Mouse (Mus musculus) layer of hippocampus, postnatal 36 days (tissue): ENCODE measurements around the gene Mettl7a2. TPM values are rescaled to one million over a fixed set of nuclear protein-coding genes. Genes with fewer than 3 reads are reported as not detected.
"Not testable (repeated sequence)": the region's sequence is repeated elsewhere in the genome, so short reads cannot be mapped to it uniquely, and the experiment has no call there.

Experiments
- DNase-seq, 2 experiments: peaks; one replicate each; pipeline ENCODE4 v3.0.0; 2022
- total RNA-seq, 2 experiments: library from RNA; stranded (reverse); gene quantifications; 2 replicates each; pipeline ENCODE4 v1.2.3; 2021

Gene Mettl7a2
- total RNA-seq = 1 to 10 TPM in 1 of 2 experiments, under 1 TPM in 1; 0.76 to 1.0 TPM

DNA sequence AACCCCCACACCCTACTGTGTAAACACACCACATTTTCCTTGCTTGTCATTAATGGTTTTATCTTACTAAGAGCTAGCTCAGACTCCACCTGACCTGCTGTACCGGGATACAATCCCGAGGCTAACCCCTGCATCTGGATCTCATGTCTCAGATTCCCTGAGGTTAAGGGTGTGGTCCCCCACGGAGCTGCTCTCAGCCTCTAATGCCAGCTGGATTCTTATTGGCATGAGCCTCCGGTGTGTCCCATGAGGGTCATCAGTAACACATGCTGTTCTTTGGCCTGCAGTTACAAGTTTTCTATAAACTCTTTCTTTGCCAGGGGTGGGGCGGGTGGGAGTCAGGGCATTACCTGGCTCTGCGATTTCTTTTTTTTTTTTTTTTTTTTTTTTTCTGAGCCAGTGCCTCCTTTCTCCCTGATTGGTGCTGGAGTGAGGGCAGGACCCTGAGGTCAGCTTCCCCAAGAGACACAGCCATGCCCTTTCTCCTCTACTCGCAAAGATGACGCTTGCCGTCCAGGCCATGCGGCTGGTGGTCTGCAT lies at the start of gene Mettl7a2, which contains the start of gene Methig1:
Gene Mettl7a2, plus strand, starts transcription at position 490 of the 540 bp plus-strand sequence.
Gene Methig1, plus strand, starts transcription at position 439 of the 540 bp plus-strand sequence.
- DNase-seq = no peak

DNA sequence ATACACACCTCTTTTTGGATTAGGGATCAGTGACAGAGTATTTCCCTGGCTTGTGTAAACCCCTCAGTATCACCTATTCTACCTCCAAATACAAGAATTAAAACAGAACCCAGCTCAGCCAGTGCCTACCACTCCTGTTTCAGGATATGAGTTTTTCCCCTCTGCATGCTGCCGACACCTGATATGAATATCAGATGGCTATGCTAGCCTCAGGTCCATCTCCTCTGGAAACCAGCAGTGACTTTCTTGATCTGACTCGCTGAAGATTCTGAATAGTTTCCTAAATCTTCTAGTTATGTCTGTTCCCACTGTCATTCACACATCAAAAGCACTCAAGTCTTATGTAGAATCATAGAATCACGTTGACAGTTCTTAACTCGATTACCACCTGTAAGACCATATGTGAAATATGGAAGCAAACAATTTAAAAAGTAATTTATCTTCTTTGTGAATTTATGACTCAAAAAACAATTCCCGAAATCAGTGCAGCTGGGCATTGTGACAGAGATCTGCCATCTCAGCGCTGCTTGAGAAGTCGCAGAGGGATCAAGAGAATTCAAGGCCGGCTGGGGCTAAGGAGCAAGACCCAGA lies 49.5 kb upstream of the Mettl7a2 start:
- DNase-seq = no peak

DNA sequence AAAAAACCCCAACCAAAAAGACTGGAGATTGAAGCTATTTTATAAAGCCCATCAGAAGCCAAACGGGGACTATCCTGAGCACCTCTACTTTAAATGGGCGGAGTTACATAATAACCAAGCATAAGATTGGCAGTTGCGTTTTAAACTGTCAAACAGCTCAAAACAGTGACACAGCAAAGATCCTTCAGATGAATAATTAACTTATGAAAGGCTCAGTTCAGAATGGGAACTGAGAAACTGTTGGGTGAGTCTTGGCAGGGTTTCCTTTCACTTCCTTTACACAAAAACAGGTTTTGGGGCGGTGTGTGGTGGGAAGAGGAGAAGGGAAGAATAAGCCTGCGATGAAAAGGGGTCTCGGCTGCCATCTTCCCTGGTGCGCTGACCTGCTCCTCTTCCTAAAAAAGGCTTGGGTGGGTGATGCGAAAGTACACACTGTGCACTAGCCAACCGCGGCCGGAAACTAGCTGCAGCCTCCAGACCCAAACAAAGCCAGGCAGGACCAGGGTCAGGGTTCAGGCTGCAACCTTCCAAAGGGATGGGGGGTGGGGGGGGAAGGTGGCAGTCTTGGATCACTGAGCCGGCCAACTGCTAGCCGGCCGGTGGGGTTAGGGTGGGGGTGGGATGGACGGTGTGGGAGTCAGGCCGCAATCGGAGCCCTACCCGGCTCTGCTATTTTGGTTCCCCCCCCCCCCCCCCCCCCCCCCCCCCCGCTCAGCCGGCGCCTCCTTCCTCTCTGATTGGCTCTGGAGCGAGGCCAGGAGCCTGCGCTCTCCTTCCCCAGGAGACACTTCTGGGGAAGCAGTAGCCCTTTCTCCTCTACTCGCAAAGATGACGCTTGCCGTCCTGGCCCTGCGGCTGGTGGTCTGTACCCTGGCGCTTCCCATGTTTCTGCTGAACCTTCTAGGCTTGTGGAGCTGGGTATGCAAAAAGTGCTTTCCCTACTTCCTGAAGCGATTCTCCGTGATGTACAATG lies 48.7 kb upstream of the Mettl7a2 start, which contains the start of gene Mettl7a1:
Gene Mettl7a1, plus strand, starts transcription at position 122 of the 973 bp plus-strand sequence.
- peak; percentile 78 to 82 for DNase-seq

DNA sequence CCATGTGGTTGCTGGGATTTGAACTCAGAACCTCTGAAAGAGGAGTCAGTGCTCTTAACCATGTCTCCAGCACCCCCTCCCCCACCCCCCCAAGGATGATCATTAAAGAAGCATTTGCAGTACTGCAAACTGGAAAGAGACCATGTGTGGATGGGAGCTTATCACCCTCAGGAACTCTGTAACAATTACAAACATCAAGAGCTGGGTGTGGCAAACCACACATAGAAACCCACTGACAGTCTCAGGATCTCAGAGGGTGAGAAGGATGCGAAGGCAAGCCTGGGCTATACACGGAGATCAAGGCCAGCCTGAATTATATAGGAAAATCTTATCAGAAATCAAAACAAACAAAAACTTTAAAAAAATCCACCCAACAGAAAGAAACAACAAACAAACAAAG lies 46.8 kb upstream of the Mettl7a2 start:
- no peak for DNase-seq

DNA sequence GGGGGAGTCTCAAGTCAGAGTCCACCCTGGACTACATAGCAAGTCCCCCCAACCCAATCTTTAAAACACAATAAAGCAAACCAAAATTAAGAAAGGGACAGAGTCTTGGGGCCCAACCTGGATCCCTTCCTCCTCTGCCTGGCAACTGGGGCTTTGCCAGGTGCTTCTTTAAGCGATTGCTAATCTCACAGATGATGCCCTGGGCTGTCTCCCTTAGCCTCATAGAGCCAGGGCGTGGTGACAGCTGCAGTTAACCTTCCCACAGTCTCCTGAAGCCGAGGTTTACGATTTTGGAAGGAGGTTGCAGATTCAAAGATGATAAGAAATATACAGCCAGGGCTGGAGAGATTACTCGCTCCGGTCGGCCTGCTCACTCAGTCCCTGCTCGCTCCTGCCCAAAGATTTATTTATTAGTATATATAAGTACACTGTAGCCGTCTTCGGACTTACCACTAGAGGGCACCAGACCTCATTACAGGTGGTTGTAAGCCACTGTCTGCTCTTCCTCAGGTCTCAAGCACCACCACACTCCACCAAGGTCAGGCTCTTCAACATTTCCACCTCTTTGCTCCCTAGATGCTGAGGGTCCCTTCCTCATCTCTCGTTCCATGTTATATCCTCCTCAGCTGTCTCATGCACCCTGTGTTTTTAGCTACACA lies 45.4 kb upstream of the Mettl7a2 start:
- DNase-seq = not testable (repeated sequence)

DNA sequence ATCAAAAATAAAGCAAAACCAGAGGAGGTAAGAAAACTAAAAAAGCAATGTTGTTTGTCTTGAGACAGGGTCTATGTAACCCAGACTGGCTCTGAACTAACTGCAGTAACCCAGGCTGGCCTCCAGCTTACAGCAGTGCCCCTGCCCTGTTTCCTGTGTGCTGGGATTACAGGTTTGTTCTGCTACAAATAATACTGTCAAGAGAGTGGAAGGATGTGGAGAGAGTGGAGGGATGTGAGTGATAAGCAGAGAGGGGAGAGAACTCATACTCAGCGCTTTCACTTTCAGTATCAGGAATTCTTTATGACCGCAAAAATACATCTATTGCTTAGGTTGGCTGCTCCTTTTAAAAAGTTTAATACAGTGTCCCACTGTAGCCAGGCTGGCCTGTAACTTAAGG lies 40.7 kb upstream of the Mettl7a2 start:
- no peak for DNase-seq

DNA sequence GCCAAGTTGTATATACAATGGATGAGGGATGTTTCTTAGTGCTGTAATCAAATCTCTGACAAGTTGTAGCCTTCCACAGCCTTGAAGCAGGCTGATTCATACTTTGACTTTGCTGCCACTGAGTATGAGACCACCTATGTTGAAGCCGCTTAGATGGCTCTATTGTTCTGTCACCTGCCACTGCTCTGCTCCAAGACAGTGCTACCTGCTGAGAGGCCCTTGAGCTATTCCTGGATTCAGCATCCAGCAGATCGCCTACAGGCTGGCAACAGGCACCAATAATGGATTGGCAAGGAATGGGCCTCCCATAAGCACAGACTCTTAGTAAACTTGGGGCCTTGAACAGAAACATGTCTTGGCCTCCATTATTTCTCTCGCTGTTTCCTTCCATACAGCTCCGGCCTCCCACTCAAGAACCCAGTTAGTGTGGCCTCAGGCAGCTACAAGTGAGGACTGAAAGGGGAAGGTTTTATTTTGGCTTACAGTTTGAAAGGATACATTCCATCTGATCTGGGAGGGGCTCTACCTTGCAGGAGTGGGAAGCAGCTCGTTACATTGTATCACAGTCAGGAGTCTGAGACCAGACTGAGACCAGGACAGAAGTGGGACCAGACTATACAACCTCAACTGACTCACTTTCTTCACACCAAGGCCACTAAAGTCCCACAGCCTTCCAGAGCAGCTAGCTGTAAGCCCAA lies 38.4 kb upstream of the Mettl7a2 start:
- DNase-seq = no peak

DNA sequence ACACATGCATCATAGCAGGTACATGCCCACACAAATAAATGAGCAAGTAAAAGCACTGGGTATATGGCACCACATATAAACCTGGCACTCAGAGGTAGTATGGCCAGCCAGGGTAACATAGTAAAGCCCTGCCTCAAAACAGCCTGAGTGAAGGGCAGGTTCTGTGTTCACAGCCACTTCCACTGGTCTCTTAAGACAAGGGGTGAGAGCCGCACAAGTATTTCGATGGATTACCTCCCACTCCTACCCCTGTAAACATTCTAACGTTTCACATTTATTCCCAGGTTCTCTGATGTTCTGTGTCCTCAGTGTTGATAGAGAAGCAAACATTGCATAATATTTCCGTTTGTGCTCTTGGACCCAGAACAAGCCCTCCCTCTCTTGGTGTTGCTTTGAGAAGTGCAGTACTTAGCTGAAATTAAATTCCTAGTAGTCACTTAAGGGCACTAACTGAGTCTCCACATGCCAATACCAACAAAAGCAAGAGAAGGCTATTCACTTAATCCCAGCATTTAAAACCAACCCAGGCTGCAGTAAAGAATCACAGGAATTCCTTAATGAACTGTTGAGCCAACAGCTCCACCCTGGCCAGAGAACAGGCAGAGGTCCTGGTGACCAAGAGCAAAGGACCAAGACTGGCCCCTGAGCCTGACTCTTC lies 34.9 kb upstream of the Mettl7a2 start:
- DNase-seq = not testable (repeated sequence)

DNA sequence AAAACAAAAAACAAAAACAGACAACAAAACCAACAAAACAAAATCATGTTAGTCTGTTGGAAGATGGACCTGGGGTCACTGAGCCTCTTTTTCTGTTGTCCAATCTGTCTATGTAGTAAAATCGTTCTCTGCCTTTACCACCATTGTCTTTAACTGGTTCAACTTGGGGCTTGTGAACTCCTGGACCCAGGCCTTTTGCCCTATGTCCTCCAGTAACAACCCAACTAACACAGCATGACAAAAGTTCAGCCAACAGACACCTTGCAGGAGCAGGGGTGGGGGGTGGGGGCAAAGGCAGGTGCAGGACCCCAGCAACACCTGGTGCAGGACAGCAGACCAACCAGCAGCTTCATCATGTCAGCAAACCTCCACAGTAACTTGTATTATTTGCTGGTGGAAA lies 33.1 kb upstream of the Mettl7a2 start:
- no peak for DNase-seq

DNA sequence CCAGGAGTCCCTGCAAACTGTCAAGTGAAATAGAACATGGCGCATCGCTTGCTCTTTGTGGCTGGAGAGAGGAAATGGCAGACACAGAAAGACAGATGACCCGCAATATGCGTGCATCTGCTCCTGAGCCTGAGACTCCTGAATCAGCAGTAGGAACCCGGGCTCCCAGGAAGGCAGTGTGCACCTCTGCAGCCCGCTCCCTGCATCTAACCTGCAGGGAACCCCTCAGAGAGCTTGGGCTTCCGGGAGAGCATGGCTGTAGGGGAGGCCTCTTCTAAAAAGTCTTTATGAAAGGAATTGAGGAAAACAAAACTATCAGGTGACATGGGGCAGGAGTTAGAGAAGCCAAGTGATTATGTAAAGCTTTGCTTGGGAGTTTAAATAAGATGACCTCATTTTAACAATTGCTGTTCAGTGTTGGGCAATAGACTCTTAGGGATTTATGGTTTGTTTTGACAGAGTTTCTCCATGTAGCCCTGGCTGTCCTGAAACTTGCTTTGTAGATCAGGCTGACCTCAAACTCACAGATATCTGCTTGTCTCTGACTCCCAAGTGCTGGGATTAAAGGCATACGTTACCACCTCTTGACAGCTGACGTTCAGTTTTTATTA lies 32.6 kb upstream of the Mettl7a2 start:
- no peak for DNase-seq

DNA sequence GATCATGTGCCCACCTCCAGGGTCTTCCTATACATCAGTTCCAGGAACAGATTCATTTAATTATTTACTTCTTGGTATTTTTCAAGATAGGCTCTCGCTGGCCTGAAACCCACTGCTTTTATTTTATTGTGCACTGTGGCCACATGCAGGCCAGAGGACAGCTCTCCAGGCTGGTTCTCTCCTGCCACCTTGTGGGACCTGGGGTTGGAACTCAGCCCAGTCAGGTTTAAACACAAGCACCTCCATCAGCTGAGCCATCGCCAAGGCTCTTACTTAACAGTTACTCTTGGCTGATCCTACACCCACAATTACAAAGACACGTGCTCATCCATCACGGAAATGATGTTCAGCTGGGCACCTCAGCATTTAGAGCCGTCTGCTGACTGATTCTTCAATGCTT lies 31.9 kb upstream of the Mettl7a2 start:
- DNase-seq = no peak

DNA sequence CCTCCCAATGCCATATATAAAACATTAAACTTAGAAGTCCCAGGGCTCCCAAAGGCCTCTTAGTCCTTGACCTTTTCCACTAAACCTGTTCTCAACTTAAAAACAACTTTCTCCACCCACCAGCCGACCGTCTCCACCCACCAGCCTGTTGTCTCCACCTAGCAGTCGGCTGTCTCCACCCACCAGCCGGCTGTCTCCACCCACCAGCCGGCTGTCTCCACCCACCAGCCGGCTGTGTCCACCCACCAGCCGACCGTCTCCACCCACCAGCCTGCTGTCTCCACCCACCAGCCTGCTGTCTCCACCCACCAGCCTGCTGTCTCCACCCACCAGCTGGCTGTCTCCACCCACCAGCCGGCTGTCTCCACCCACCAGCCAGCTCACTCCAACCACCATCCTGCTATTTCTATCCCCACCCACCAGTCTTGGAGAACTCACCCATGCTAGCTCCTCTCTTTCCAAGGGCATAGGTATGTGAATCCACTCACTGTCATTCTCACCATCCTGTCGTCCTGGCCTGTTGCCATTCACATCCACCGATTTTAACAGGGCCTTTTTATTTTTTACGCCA lies 28.9 kb upstream of the Mettl7a2 start:
- no peak for DNase-seq

DNA sequence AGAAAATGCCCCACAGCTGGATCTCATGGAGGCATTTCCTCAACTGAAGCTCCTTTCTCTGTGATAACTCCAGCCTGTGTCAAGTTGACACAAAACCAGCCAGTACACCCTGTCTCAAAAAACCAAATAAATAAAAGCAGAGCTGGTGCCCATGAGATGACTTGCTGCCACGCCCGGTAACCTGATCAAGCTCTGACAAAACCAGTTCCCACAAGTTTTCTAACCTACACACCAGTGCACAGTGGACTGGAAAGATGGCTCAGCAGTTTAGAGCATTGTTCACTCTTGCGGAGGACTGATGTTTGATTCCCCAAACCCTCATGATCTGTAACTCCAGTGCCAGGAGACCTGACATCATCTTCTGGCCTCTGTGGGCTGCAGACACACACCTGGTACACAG lies 27.8 kb upstream of the Mettl7a2 start:
- DNase-seq = no peak

DNA sequence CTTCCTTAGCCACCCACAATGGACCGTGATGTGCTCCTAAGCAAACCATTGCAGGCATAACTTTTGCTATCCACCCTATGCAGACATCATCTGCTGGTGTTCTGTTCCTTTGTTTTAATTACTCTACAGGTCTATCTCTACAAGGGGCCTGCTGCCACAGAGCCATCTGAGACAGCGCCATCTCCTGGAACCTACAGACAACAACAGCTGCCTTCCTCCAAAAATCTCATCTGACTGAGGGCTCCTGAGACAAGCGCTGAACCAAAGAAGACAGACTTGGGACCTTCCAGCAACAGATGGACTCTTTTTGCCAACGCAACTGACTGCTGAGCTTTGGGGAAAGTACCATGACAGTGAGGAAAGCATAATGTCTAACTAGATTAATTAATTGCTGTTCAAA lies 24.9 kb upstream of the Mettl7a2 start:
- DNase-seq = not testable (repeated sequence)

DNA sequence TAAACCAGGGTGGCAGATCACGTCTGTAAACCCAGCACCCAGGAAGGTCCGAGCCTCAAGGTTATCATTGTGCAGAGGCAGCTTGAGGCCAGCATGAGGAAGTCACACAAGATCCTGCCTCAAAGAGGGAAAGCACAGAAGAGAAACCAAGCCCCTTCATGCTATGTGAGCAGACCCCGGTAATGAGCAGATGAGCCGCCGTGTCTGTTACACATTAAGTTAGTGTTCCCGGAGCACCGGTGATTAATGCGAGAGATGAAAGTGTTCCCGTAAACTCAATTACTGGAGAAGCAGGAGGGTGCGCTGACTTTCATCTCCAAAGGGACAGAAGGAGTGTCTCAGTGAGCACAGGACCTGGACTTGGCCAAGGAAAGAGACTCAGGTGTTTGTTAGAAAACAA lies 23.7 kb upstream of the Mettl7a2 start:
- DNase-seq = not testable (repeated sequence)

DNA sequence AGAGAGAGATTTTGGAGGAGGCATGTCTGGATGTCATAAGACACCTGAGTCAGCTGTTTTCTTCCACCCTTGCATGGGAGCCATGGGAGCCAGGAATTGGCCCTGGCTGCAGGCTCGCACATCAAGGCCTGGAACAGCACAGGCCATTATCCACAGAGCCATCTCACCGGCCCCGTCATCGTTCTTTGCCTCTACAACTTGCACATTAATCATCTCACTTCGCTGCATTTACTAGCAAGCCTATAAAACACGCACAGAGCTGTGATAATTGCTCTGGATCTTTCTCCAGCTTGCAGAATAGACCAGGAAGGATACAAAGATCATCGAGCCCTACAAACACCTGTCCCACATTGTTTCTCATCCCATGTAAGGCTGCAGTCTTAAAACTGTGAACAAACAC lies 22.3 kb upstream of the Mettl7a2 start:
- DNase-seq = no peak

DNA sequence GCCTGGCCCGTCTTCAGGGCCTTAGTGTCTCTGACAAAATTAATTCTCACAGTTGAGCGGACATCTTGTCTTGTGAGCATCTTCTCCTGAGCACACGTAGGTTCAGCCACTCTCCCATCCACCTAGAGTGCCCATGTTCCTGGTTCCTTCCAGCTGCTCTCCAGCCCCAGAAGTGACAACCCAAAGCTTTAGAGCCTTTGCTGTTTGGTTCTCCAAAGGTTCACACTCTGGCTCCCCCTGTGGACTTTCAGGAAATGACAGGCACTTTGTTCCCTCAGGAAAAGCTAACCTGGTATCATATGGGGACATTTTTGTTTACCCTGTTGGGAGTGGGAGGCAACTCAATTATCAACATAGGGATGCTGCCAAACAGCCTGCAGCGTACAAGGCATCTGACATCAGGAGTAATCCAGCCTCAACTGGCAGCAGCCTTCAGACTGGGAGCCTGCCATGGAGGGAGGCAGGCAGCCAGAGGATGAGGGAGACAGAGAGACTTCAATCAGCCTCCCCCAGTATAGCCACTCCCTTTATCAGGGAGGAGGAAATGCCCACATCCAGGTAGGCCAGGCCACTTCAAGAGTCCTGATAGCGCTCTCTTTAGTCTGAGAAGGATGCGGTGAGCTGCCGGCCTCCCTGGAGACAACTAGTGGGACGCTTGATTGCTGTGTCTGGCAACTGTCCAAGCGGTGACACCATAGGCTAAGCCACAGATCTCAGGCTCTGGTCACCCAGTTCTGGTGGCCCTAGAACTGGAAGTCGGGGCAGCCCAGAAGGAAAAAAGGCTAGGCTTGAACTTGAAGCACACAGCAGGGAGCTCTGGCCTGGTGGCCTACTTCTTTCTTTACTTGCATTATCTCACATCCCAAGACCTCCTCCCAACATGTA lies 20.7 kb upstream of the Mettl7a2 start:
- DNase-seq = not testable (repeated sequence)

DNA sequence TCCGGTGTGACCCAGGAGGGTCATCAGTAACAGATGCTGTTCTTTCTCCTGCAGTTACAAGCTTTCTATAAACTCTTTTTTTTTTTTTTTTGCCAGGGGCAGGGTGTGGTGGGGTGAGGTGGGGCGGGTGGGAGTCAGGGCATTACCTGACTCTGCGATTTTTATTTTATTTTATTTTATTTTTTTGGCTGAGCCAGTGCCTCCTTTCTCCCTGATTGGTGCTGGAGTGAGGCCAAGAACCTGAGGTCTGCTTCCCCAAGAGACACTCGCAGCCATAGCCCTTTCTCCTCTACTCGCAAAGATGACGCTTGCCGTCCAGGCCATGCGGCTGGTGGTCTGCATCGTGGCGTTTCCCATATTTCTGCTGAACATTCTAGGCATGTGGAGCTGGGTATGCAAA lies 18.4 kb upstream of the Mettl7a2 start, which contains the start of gene Mettl7a3:
Gene Mettl7a3, plus strand, starts transcription at position 301 of the 400 bp plus-strand sequence.
- DNase-seq = no peak

DNA sequence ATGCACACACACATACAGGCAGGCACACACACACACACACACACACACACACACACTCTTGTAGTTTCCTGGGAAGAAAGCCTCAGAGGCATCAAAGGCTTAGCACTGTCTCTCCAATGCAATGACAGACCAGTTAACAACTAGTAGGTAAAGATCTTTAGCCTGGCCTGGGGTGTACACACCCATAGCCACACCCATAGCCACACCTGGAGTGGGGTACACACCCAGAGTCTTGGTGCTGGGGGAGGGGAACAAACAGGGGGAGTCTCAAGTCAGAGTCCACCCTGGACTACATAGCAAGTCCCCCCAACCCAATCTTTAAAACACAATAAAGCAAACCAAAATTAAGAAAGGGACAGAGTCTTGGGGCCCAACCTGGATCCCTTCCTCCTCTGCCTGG lies 15.7 kb upstream of the Mettl7a2 start:
- DNase-seq = not testable (repeated sequence)
